Mouse (Mus musculus) kidney, postnatal 25 days (tissue): ENCODE results near the gene Gbe1.
A peak's percentile ranks its signal among the peaks of the same experiment; 100 is the strongest.

Experiments used
- DNase-seq, 2 experiments: peaks; one replicate each; pipeline ENCODE4 v3.0.0; 2021; ENCODE audit warnings: mixed read lengths in 2 of 2

Gene Gbe1

GRCm38 (mm10) chr16:70313886-70314577, at the start of gene Gbe1:
Gene Gbe1, plus strand, starts transcription at chr16:70313949.
- DNase-seq = peak; percentile 94 to 98

GRCm38 (mm10) chr16:70310691-70311090, 3.1 kb upstream of the Gbe1 start:
- DNase-seq = no peak

GRCm38 (mm10) chr16:70313496-70313885, 258 bp upstream of the Gbe1 start:
- DNase-seq = no peak

- DNase-seq = no peak
Observed at GRCm38 (mm10) chr16:70314578-70314930, 805 bp downstream of the Gbe1 start.

GRCm38 (mm10) chr16:70315261-70315660, 1.5 kb downstream of the Gbe1 start:
- no peak for DNase-seq

- DNase-seq = no peak
Observed at GRCm38 (mm10) chr16:70315862-70316390, 2.2 kb downstream of the Gbe1 start.

- DNase-seq = no peak
Observed at GRCm38 (mm10) chr16:70319388-70319787, 5.6 kb downstream of the Gbe1 start.

- peak in 1 of 2 experiments; percentile 28 for DNase-seq
Observed at GRCm38 (mm10) chr16:70320612-70321280, 7.0 kb downstream of the Gbe1 start.

- DNase-seq = no peak
Observed at GRCm38 (mm10) chr16:70326339-70326948, 12.7 kb downstream of the Gbe1 start.

GRCm38 (mm10) chr16:70328566-70328965, 14.8 kb downstream of the Gbe1 start:
- no peak for DNase-seq

- no peak for DNase-seq
Observed at GRCm38 (mm10) chr16:70329036-70329435, 15.3 kb downstream of the Gbe1 start.

GRCm38 (mm10) chr16:70329471-70329870, 15.7 kb downstream of the Gbe1 start:
- DNase-seq = no peak

GRCm38 (mm10) chr16:70330007-70330406, 16.3 kb downstream of the Gbe1 start:
- no peak for DNase-seq

- DNase-seq = no peak
Observed at GRCm38 (mm10) chr16:70330626-70331275, 17.0 kb downstream of the Gbe1 start.

GRCm38 (mm10) chr16:70334812-70335211, 21.1 kb downstream of the Gbe1 start:
- DNase-seq = no peak

- DNase-seq = no peak
Observed at GRCm38 (mm10) chr16:70335472-70335871, 21.7 kb downstream of the Gbe1 start.

GRCm38 (mm10) chr16:70337661-70338060, 23.9 kb downstream of the Gbe1 start:
- DNase-seq = no peak

- no peak for DNase-seq
Observed at GRCm38 (mm10) chr16:70344496-70344895, 30.7 kb downstream of the Gbe1 start.

- peak; percentile 19 to 42 for DNase-seq
Observed at GRCm38 (mm10) chr16:70345607-70346006, 31.9 kb downstream of the Gbe1 start.

- no peak for DNase-seq
Observed at GRCm38 (mm10) chr16:70350011-70350410, 36.3 kb downstream of the Gbe1 start.

GRCm38 (mm10) chr16:70351641-70352280, 38.0 kb downstream of the Gbe1 start:
- peak; percentile 46 to 86 for DNase-seq

- no peak for DNase-seq
Observed at GRCm38 (mm10) chr16:70352571-70352970, 38.8 kb downstream of the Gbe1 start.

- peak; percentile 81 to 91 for DNase-seq
Observed at GRCm38 (mm10) chr16:70353058-70353457, 39.3 kb downstream of the Gbe1 start.
